Mouse (Mus musculus): Measurements from ENCODE around the gene Lrp3. TPM values are rescaled to one million over a fixed set of nuclear protein-coding genes. Genes with fewer than 3 reads are reported as not detected.
"Not testable (repeated sequence)": the region's sequence is repeated elsewhere in the genome, so short reads cannot be mapped to it uniquely, and the experiment has no call there.

Lrp3 gene
- polyA plus RNA-seq (2015; fragmentation: Nextera tagmentation; extraction: Ambion mirVana) = 4.0 and 5.1 TPM in 2 replicates

GRCm38 (mm10) chr7:35215225-35215624, at the start of gene Lrp3:
TSS of gene Lrp3 (minus strand) at chr7:35215498.
- peak; percentile 96 for ATAC-seq
- H3K4me3 ChIP-seq (replicated peaks) = peak within 1 kb of the TSS; percentile 74
- H3K9ac ChIP-seq = peak within 1 kb of the TSS; percentile 69
- H3K27me3 ChIP-seq (replicated peaks) = peaks cover 6% of the 10 kb centered on the region; the same call in 1 of the 2 replicates
- peak within 1 kb of the TSS; percentile 54 for H3K27ac ChIP-seq
- H3K4me2 ChIP-seq (replicated peaks) = peak within 1 kb of the TSS; percentile 88
- peaks cover 15% of the 10 kb centered on the region; the same call in 1 of the 2 replicates for H3K4me1 ChIP-seq (replicated peaks)
- WGBS = under 1% methylated on average over 52 of the region's 53 CpGs
- H3K36me3 ChIP-seq = no peaks in the 10 kb centered on the region
- no peaks in the 10 kb centered on the region for H3K9me3 ChIP-seq

- no peaks in the 10 kb centered on the region for H3K27me3 ChIP-seq (replicated peaks)
- no peaks in the 10 kb centered on the region for H3K36me3 ChIP-seq
- H3K27ac ChIP-seq = no peak overlapping the region
- no peaks in the 10 kb centered on the region for H3K9me3 ChIP-seq
- ATAC-seq = peak; percentile 4; the same call in 1 of the 2 replicates
- 20% methylated on average over 7 of the region's 7 CpGs for WGBS
- no peak overlapping the region for H3K4me2 ChIP-seq (replicated peaks)
- H3K4me1 ChIP-seq (replicated peaks) = 0 out of 2 replicates have a peak, but pooled peaks cover 4% of the 10 kb centered on the region
- no peak overlapping the region for H3K4me3 ChIP-seq (replicated peaks)
- no peak overlapping the region for H3K9ac ChIP-seq
Measured at GRCm38 (mm10) chr7:35264746-35265145, 49.4 kb upstream of the Lrp3 start.

GRCm38 (mm10) chr7:35263595-35264489, 48.5 kb upstream of the Lrp3 start:
- Histone ChIP-seq H3K9me3 (no peaks in the 10 kb centered on the region), H3K4me1 (replicated peaks) (0 out of 2 replicates have a peak, but pooled peaks cover 3% of the 10 kb centered on the region), H3K9ac (no peak overlapping the region), H3K4me2 (replicated peaks) (no peak overlapping the region), H3K27me3 (replicated peaks) (no peaks in the 10 kb centered on the region), H3K36me3 (no peaks in the 10 kb centered on the region), H3K4me3 (replicated peaks) (no peak overlapping the region), H3K27ac (no peak overlapping the region)
- 71% methylated on average over 15 of the region's 15 CpGs for WGBS
- ATAC-seq = peak; percentile 78

GRCm38 (mm10) chr7:35259384-35259783, 44.1 kb upstream of the Lrp3 start:
- no peak overlapping the region for H3K27ac ChIP-seq
- H3K4me3 ChIP-seq (replicated peaks) = no peak overlapping the region
- H3K4me2 ChIP-seq (replicated peaks) = no peak overlapping the region
- no peaks in the 10 kb centered on the region for H3K9me3 ChIP-seq
- H3K9ac ChIP-seq = no peak overlapping the region
- H3K4me1 ChIP-seq (replicated peaks) = 0 out of 2 replicates have a peak, but pooled peaks cover 2% of the 10 kb centered on the region
- no peaks in the 10 kb centered on the region for H3K36me3 ChIP-seq
- 87% methylated on average over 8 of the region's 8 CpGs for WGBS
- H3K27me3 ChIP-seq (replicated peaks) = no peaks in the 10 kb centered on the region
- ATAC-seq = no peak

GRCm38 (mm10) chr7:35258294-35258693, 43.0 kb upstream of the Lrp3 start:
- H3K27ac ChIP-seq = no peak overlapping the region
- H3K9ac ChIP-seq = no peak overlapping the region
- WGBS = 51% methylated on average over 7 of the region's 7 CpGs
- no peak for ATAC-seq
- no peak overlapping the region for H3K4me2 ChIP-seq (replicated peaks)
- H3K27me3 ChIP-seq (replicated peaks) = no peaks in the 10 kb centered on the region
- H3K36me3 ChIP-seq = no peaks in the 10 kb centered on the region
- H3K9me3 ChIP-seq = no peaks in the 10 kb centered on the region
- no peaks in the 10 kb centered on the region for H3K4me1 ChIP-seq (replicated peaks)
- no peak overlapping the region for H3K4me3 ChIP-seq (replicated peaks)

GRCm38 (mm10) chr7:35252041-35252558, 36.8 kb upstream of the Lrp3 start:
- no peak overlapping the region for H3K9ac ChIP-seq
- peak overlapping the region; percentile 52 for H3K4me2 ChIP-seq (replicated peaks)
- H3K4me1 ChIP-seq (replicated peaks) = peaks cover 4% of the 10 kb centered on the region; the same call in 1 of the 2 replicates

GRCm38 (mm10) chr7:35237935-35238334, 22.6 kb upstream of the Lrp3 start:
- ATAC-seq = not testable (repeated sequence)
- WGBS = 72% methylated on average over 3 of the region's 3 CpGs

More at GRCm38 (mm10) chr7:35252041-35252558, 36.8 kb upstream of the Lrp3 start:
- H3K36me3 ChIP-seq = no peaks in the 10 kb centered on the region
- H3K9me3 ChIP-seq = no peaks in the 10 kb centered on the region
- WGBS = 9% methylated on average over 12 of the region's 13 CpGs
- H3K4me3 ChIP-seq (replicated peaks) = 0 out of 2 replicates have a peak overlapping the region, but pooled peaks have one; percentile 4
- H3K27ac ChIP-seq = no peak overlapping the region
- H3K27me3 ChIP-seq (replicated peaks) = no peaks in the 10 kb centered on the region
- peak; percentile 59 for ATAC-seq

GRCm38 (mm10) chr7:35235308-35235707, 20.0 kb upstream of the Lrp3 start:
- H3K9ac ChIP-seq = 0 out of 2 replicates have a peak overlapping the region, but pooled peaks have one; percentile 18
- WGBS = 18% methylated on average over 9 of the region's 9 CpGs

More at GRCm38 (mm10) chr7:35237935-35238334, 22.6 kb upstream of the Lrp3 start:
- H3K36me3 ChIP-seq; H3K9me3 ChIP-seq; H3K27ac ChIP-seq; H3K27me3 ChIP-seq (replicated peaks); H3K4me3 ChIP-seq (replicated peaks); H3K4me1 ChIP-seq (replicated peaks); H3K4me2 ChIP-seq (replicated peaks); H3K9ac ChIP-seq: not testable (repeated sequence)

GRCm38 (mm10) chr7:35234361-35235245, 19.3 kb upstream of the Lrp3 start:
- Histone ChIP-seq H3K27me3 (replicated peaks) (no peaks in the 10 kb centered on the region), H3K36me3 (no peaks in the 10 kb centered on the region), H3K4me3 (replicated peaks) (peak overlapping the region; percentile 59), H3K4me1 (replicated peaks) (peaks cover 7% of the 10 kb centered on the region), H3K4me2 (replicated peaks) (peak overlapping the region; percentile 68), H3K27ac (peak overlapping the region; percentile 93), H3K9ac (peak overlapping the region; percentile 58), H3K9me3 (no peaks in the 10 kb centered on the region)
- under 1% methylated on average over 45 of the region's 45 CpGs for WGBS
- peak; percentile 97 for ATAC-seq

More at GRCm38 (mm10) chr7:35235308-35235707, 20.0 kb upstream of the Lrp3 start:
- Histone ChIP-seq H3K27ac (no peak overlapping the region), H3K4me2 (replicated peaks) (peak overlapping the region; percentile 61), H3K36me3 (no peaks in the 10 kb centered on the region), H3K4me3 (replicated peaks) (peak overlapping the region; percentile 59), H3K9me3 (no peaks in the 10 kb centered on the region), H3K4me1 (replicated peaks) (peaks cover 7% of the 10 kb centered on the region), H3K27me3 (replicated peaks) (no peaks in the 10 kb centered on the region)
- ATAC-seq = no peak; the same call in none of the 2 replicates

- no peaks in the 10 kb centered on the region for H3K36me3 ChIP-seq
- H3K4me2 ChIP-seq (replicated peaks) = peak overlapping the region; percentile 68
- H3K9me3 ChIP-seq = no peaks in the 10 kb centered on the region
- H3K9ac ChIP-seq = peak overlapping the region; percentile 55
- H3K4me1 ChIP-seq (replicated peaks) = peaks cover 7% of the 10 kb centered on the region
- H3K27ac ChIP-seq = peak overlapping the region; percentile 90
- no peak for ATAC-seq
- H3K4me3 ChIP-seq (replicated peaks) = peak overlapping the region; percentile 59
- no peaks in the 10 kb centered on the region for H3K27me3 ChIP-seq (replicated peaks)
- 51% methylated on average over 12 of the region's 12 CpGs for WGBS
Measured at GRCm38 (mm10) chr7:35233861-35234260, 18.6 kb upstream of the Lrp3 start.

GRCm38 (mm10) chr7:35232796-35233455, 17.6 kb upstream of the Lrp3 start:
- Histone ChIP-seq H3K27ac (no peak overlapping the region), H3K27me3 (replicated peaks) (no peaks in the 10 kb centered on the region), H3K9me3 (no peaks in the 10 kb centered on the region), H3K4me2 (replicated peaks) (no peak overlapping the region), H3K4me1 (replicated peaks) (peaks cover 7% of the 10 kb centered on the region), H3K4me3 (replicated peaks) (no peak overlapping the region), H3K9ac (no peak overlapping the region), H3K36me3 (no peaks in the 10 kb centered on the region)
- 35% methylated on average over 13 of the region's 13 CpGs for WGBS
- ATAC-seq = no peak
